Mouse (Mus musculus) MEL (cell line): ENCODE data around the gene Cdyl. TPM values are rescaled to one million over a fixed set of nuclear protein-coding genes. Genes with fewer than 3 reads are reported as not detected.

Experiments used
- DNase-seq: peaks from one replicate; pipeline ENCODE4 v3.0.0; 2011; ENCODE audit warnings: low read depth, low spot score
- H3K27ac ChIP-seq: 2 replicates; pipeline ENCODE4 v1.5.1; 2012; ENCODE audit warnings: low read depth, mild to moderate bottlenecking, control low read depth, low read length, moderate library complexity; ENCODE audit not compliant: control insufficient read depth
- H3K27me3 ChIP-seq, 2 experiments: fragments of 150-350 bp in 1 of 2; sonication (generic) in 1 of 2; 2 replicates each; pipeline ENCODE4 v1.6.1; 2012; ENCODE audit warnings: low read length in 2 of 2, mild to moderate bottlenecking in 2 of 2, improper control_type of control experiment in 1 of 2, moderate library complexity in 1 of 2; ENCODE audit not compliant: insufficient read depth in 2 of 2, control insufficient read depth in 1 of 2
- H3K36me3 ChIP-seq, 2 experiments: 2 replicates each; pipeline ENCODE4 v1.6.1; 2012 to 2014; ENCODE audit warnings: low read length in 2 of 2, improper control_type of control experiment in 1 of 2, inconsistent platforms in 1 of 2, mild to moderate bottlenecking in 1 of 2; ENCODE audit not compliant: insufficient read depth in 2 of 2, control insufficient read depth in 1 of 2
- H3K4me1 ChIP-seq, 2 experiments: fragments of 150-350 bp in 1 of 2; sonication (generic) in 1 of 2; 2 replicates each; pipeline ENCODE4 v1.6.1; 2012; ENCODE audit warnings: low read length in 2 of 2, improper control_type of control experiment in 1 of 2, mild to moderate bottlenecking in 1 of 2; ENCODE audit not compliant: insufficient read depth in 2 of 2, control insufficient read depth in 1 of 2
- H3K4me3 ChIP-seq, 2 experiments: fragments of 150-350 bp in 1 of 2; sonication (generic) in 1 of 2; 2 replicates each; pipeline ENCODE4 v1.5.1; 2012; ENCODE audit warnings: low read depth in 2 of 2, low read length in 2 of 2, mild to moderate bottlenecking in 2 of 2, moderate library complexity in 2 of 2, control low read depth in 1 of 2, improper control_type of control experiment in 1 of 2; ENCODE audit not compliant: control insufficient read depth in 1 of 2, insufficient read depth in 1 of 2
- H3K79me2 ChIP-seq: 2 replicates; pipeline ENCODE4 v1.6.1; 2012; ENCODE audit warnings: mild to moderate bottlenecking, low read length, moderate library complexity; ENCODE audit not compliant: control insufficient read depth, poor library complexity, insufficient read depth
- H3K9ac ChIP-seq: 2 replicates; pipeline ENCODE4 v1.6.1; 2012; ENCODE audit warnings: low read depth, mild to moderate bottlenecking, control low read depth, low read length, moderate library complexity; ENCODE audit not compliant: control insufficient read depth, poor library complexity, severe bottlenecking
- H3K9me3 ChIP-seq: fragments of 150-350 bp; sonication (generic); replicated peaks from 2 replicates; pipeline ENCODE4 v1.6.1; 2012; ENCODE audit warnings: mild to moderate bottlenecking, low read length, improper control_type of control experiment, moderate library complexity; ENCODE audit not compliant: insufficient read depth
- CHD2 ChIP-seq: IDR thresholded peaks from 2 replicates; pipeline ENCODE4 v1.6.1; 2011; ENCODE audit warnings: low read length, improper control_type of control experiment
- E2F4 ChIP-seq: IDR thresholded peaks from 2 replicates; pipeline ENCODE4 v1.6.1; 2011; ENCODE audit warnings: low read depth, low read length, improper control_type of control experiment, borderline replicate concordance
- ELF1 ChIP-seq: IDR thresholded peaks from 2 replicates; pipeline ENCODE4 v1.6.1; 2014; ENCODE audit warnings: low read depth, mild to moderate bottlenecking, inconsistent platforms, low read length, improper control_type of control experiment, moderate library complexity
- EP300 ChIP-seq, 2 experiments: IDR thresholded peaks; 2 replicates each; pipeline ENCODE4 v1.6.1; 2011; ENCODE audit warnings: improper control_type of control experiment in 2 of 2, low read length in 2 of 2, low read depth in 1 of 2, mild to moderate bottlenecking in 1 of 2
- ETS1 ChIP-seq: IDR thresholded peaks from 2 replicates; pipeline ENCODE4 v1.6.1; 2012; ENCODE audit warnings: low read depth, mild to moderate bottlenecking, inconsistent platforms, low read length, improper control_type of control experiment, moderate library complexity
- GABPA ChIP-seq: IDR thresholded peaks from 2 replicates; pipeline ENCODE4 v1.6.1; 2012; ENCODE audit warnings: low read depth, mild to moderate bottlenecking, inconsistent platforms, low read length, improper control_type of control experiment, moderate library complexity
- GATA1 ChIP-seq: IDR thresholded peaks from 2 replicates; pipeline ENCODE4 v1.6.1; 2011; ENCODE audit warnings: low read depth, low read length, improper control_type of control experiment
- HCFC1 ChIP-seq: IDR thresholded peaks from 2 replicates; pipeline ENCODE4 v1.6.1; 2012; ENCODE audit warnings: low read depth, mild to moderate bottlenecking, inconsistent platforms, low read length, improper control_type of control experiment, moderate library complexity
- KAT2A ChIP-seq: conservative IDR thresholded peaks from 2 replicates; pipeline ENCODE4 v1.6.1; 2012; ENCODE audit warnings: low read depth, low read length, improper control_type of control experiment, inconsistent platforms
- MAX ChIP-seq: IDR thresholded peaks from 2 replicates; pipeline ENCODE4 v1.6.1; 2011; ENCODE audit warnings: low read length, improper control_type of control experiment
- MAZ ChIP-seq: IDR thresholded peaks from 2 replicates; pipeline ENCODE4 v1.6.1; 2012; ENCODE audit warnings: low read depth, mild to moderate bottlenecking, inconsistent platforms, low read length, improper control_type of control experiment
- MEF2A ChIP-seq: IDR thresholded peaks from 2 replicates; pipeline ENCODE4 v1.6.1; 2014; ENCODE audit warnings: low read depth, mild to moderate bottlenecking, inconsistent platforms, low read length, improper control_type of control experiment; ENCODE audit not compliant: poor library complexity, insufficient replicate concordance, severe bottlenecking; ENCODE audit errors: extremely low read depth
- MXI1 ChIP-seq: IDR thresholded peaks from 2 replicates; pipeline ENCODE4 v1.6.1; 2011; ENCODE audit warnings: mild to moderate bottlenecking, low read depth, low read length, improper control_type of control experiment
- MYB ChIP-seq: IDR thresholded peaks from 2 replicates; pipeline ENCODE4 v1.6.1; 2011; ENCODE audit warnings: mild to moderate bottlenecking, low read depth, low read length, improper control_type of control experiment
- NRF1 ChIP-seq: IDR thresholded peaks from 2 replicates; pipeline ENCODE4 v1.6.1; 2014; ENCODE audit warnings: low read depth, mild to moderate bottlenecking, inconsistent platforms, low read length, improper control_type of control experiment, moderate library complexity; ENCODE audit not compliant: poor library complexity, insufficient read depth, severe bottlenecking
- POLR2A ChIP-seq, 2 experiments: IDR thresholded peaks; 2 replicates each; pipeline ENCODE4 v1.6.1; 2011 to 2012; ENCODE audit warnings: low read length in 2 of 2, mild to moderate bottlenecking in 2 of 2, control low read depth in 1 of 2, improper control_type of control experiment in 1 of 2, low read depth in 1 of 2, moderate library complexity in 1 of 2; ENCODE audit not compliant: control insufficient read depth in 1 of 2, insufficient read depth in 1 of 2, poor library complexity in 1 of 2
- RAD21 ChIP-seq: IDR thresholded peaks from 2 replicates; pipeline ENCODE4 v1.6.1; 2011; ENCODE audit warnings: mild to moderate bottlenecking, low read depth, low read length, improper control_type of control experiment
- RCOR1 ChIP-seq: IDR thresholded peaks from 2 replicates; pipeline ENCODE4 v1.6.1; 2012; ENCODE audit warnings: low read depth, mild to moderate bottlenecking, inconsistent platforms, low read length, improper control_type of control experiment
- SIN3A ChIP-seq: IDR thresholded peaks from 2 replicates; pipeline ENCODE4 v1.6.1; 2012; ENCODE audit warnings: low read length, improper control_type of control experiment, inconsistent platforms
- TAL1 ChIP-seq: IDR thresholded peaks from 2 replicates; pipeline ENCODE4 v1.6.1; 2012; ENCODE audit warnings: mild to moderate bottlenecking, inconsistent platforms, low read length, moderate library complexity, mixed read lengths
- TCF12 ChIP-seq: IDR thresholded peaks from 2 replicates; pipeline ENCODE4 v1.6.1; 2014; ENCODE audit warnings: low read depth, mild to moderate bottlenecking, inconsistent platforms, low read length, improper control_type of control experiment, moderate library complexity
- USF2 ChIP-seq, 2 experiments: IDR thresholded peaks; 2 replicates each; pipeline ENCODE4 v1.6.1; 2011 to 2012; ENCODE audit warnings: improper control_type of control experiment in 2 of 2, low read length in 2 of 2, borderline replicate concordance in 1 of 2, inconsistent platforms in 1 of 2, low read depth in 1 of 2, mild to moderate bottlenecking in 1 of 2; ENCODE audit not compliant: insufficient read depth in 1 of 2
- ZC3H11A ChIP-seq: IDR thresholded peaks from 2 replicates; pipeline ENCODE4 v1.6.1; 2012; ENCODE audit warnings: low read depth, mild to moderate bottlenecking, inconsistent platforms, low read length, improper control_type of control experiment
- ZMIZ1 ChIP-seq: IDR thresholded peaks from 2 replicates; pipeline ENCODE4 v1.6.1; 2012; ENCODE audit warnings: low read depth, mild to moderate bottlenecking, inconsistent platforms, low read length, improper control_type of control experiment, moderate library complexity
- polyA plus RNA-seq, 2 experiments: library from polyadenylated mRNA; stranded (reverse) in 1 of 2; unstranded in 1 of 2; fragments of >175 nt in 1 of 2; fragments of >200 nt in 1 of 2; gene quantifications; 2 replicates each; pipeline versions ENCODE4 v1.2.1 to v1.2.4; 2012; ENCODE audit warnings: low replicate concordance in 2 of 2, low read depth in 1 of 2; ENCODE audit not compliant: insufficient read length in 2 of 2, insufficient read depth in 1 of 2, missing spikeins in 1 of 2
- total RNA-seq: library from RNA; depleted of rRNA; stranded (reverse); fragments of 300-350 nt; gene quantifications from 2 replicates; pipeline ENCODE4 v1.2.3, GENCODE M21; 2012

Gene Cdyl
- total and polyA plus RNA-seq, 3 experiments, result 8.9 to 32.2 TPM; not detected in 1

GRCm38 (mm10) chr13:35756393-35757338 is 97.0 kb downstream of the Cdyl start (continued):
- TF ChIP-seq GATA1 (peak; percentile 69), TCF12 (peak; percentile 82), NRF1 (no peak), KAT2A (0 out of 2 replicates have a peak, but pooled peaks have one; percentile 43), MAX (peak; percentile 91)

- Histone ChIP-seq H3K4me3 (no peak overlapping the region), H3K79me2 (peaks cover 71% of the 10 kb centered on the region), H3K27me3 (no peaks in the 10 kb centered on the region), H3K4me1 (peaks cover 44 to 72% of the 10 kb centered on the region in 2 experiments), H3K36me3 (peaks cover 2 to 70% of the 10 kb centered on the region in 2 experiments; a peak in 2 of 4 replicates), H3K9ac (peak overlapping the region; percentile 24; the same call in 1 of the 2 replicates), H3K9me3 (no peaks in the 10 kb centered on the region), H3K27ac (peak overlapping the region; percentile 69)
- peak; percentile 50 for DNase-seq
- TF ChIP-seq KAT2A (no peak; the same call in 1 of the 2 replicates), ELF1 (no peak), E2F4 (no peak), EP300 (IDR thresholded peaks at IDR 0.05; ENCODE audit: low read depth in 1 of 2, low read length in 2 of 2) (peak in 1 of 2 experiments; percentile 41; a peak in 2 of 4 replicates), CHD2 (no peak), GATA1 (no peak), TAL1 (no peak)
Observed at GRCm38 (mm10) chr13:35760372-35760771, 100.7 kb downstream of the Cdyl start.

- Histone ChIP-seq H3K36me3 (peaks cover 0 to 67% of the 10 kb centered on the region in 2 experiments; a peak in 2 of 4 replicates), H3K4me1 (peaks cover 43 to 60% of the 10 kb centered on the region in 2 experiments), H3K79me2 (peaks cover 68% of the 10 kb centered on the region), H3K27ac (no peak overlapping the region), H3K27me3 (no peaks in the 10 kb centered on the region), H3K4me3 (no peak overlapping the region), H3K9me3 (no peaks in the 10 kb centered on the region), H3K9ac (no peak overlapping the region)
- TF ChIP-seq GABPA, result no peak
- TF ChIP-seq TAL1, result no peak
- TF ChIP-seq RCOR1, result no peak
- TF ChIP-seq POLR2A (IDR thresholded peaks at IDR 0.05; ENCODE audit: control insufficient read depth in 1 of 2, insufficient read depth in 1 of 2, low read depth in 1 of 2, low read length in 2 of 2, poor library complexity in 1 of 2), result no peak
- TF ChIP-seq SIN3A, result no peak
- no peak for TF ChIP-seq HCFC1
- no peak for TF ChIP-seq MXI1
- TF ChIP-seq MAX, result no peak
- 0 out of 2 replicates have a peak, but pooled peaks have one; percentile 17 for TF ChIP-seq KAT2A
- TF ChIP-seq MAZ, result no peak
- TF ChIP-seq ETS1, result peak; percentile 96
- TF ChIP-seq E2F4, result no peak
- no peak for TF ChIP-seq CHD2
- no peak for TF ChIP-seq USF2 (IDR thresholded peaks at IDR 0.05; ENCODE audit: borderline replicate concordance in 1 of 2, insufficient read depth in 1 of 2, low read depth in 1 of 2, low read length in 2 of 2)
- TF ChIP-seq MEF2A, result no peak
- no peak for TF ChIP-seq RAD21
- peak in 1 of 2 experiments; percentile 37; a peak in 1 of 4 replicates for TF ChIP-seq EP300 (IDR thresholded peaks at IDR 0.05; ENCODE audit: low read depth in 1 of 2, low read length in 2 of 2)
- TF ChIP-seq TCF12, result peak; percentile 8; the same call in 1 of the 2 replicates
- TF ChIP-seq MYB, result no peak
- TF ChIP-seq ZMIZ1, result no peak
- TF ChIP-seq ZC3H11A, result no peak
- no peak for DNase-seq
Observed at GRCm38 (mm10) chr13:35764559-35764958, 104.9 kb downstream of the Cdyl start.
